Mouse (Mus musculus): Measurements from ENCODE around the gene Tbx3. TPM values are rescaled to one million over a fixed set of nuclear protein-coding genes. Genes with fewer than 3 reads are reported as not detected.

Gene Tbx3
- polyA plus RNA-seq, 1 experiment = 3.1 TPM

DNA sequence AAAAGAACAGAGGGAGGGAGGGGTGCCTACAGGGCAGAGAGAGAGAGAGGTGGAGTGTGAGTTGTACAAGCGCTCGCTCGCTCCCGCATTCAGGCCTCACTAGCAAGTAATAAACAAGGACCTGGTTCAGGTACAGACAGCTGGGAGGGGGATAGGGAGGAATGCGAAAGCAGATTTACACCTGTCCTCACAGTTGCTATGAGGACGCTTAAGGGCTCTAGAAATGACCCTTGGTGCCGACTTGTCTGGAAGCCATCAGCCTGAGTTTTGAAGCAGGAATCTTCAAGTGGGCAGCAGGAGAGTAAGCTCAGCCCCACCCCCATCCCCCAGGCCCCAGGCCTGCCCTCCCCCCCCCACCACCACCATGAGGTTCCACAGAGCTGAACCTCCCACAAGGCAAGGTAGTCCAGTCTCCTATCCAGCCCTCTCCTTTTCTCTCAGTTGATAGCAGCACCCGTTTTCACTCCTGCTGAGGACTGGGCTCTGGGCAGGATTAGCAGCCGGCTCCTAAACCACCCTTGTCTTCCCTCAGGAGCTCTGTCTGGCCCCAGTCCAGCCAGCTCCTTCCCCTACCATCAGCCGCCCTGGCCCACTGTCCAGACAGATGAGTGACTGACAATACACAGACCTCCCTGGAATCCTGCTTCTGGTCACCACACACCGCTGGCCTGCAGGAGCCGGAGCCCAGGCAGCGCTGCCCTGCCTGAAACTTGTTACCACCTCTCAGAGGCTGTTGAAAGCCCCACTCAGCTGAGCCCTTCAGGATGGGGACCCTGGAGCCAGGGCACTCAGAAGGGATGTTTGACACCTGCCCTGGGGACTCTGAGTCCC, 19.1 kb upstream of the Tbx3 start:
- Histone ChIP-seq H3ac (ENCODE audit: control insufficient read depth, insufficient read length) (no peak overlapping the region), H3K36me3 (ENCODE audit: control insufficient read depth, insufficient read depth) (no peaks in the 10 kb centered on the region), H3K4me3 (no peak overlapping the region), H3K79me2 (ENCODE audit: control insufficient read depth, insufficient read depth) (no peaks in the 10 kb centered on the region), H3K27me3 (ENCODE audit: control insufficient read depth, insufficient read depth, insufficient read length) (no peaks in the 10 kb centered on the region), H3K4me2 (ENCODE audit: low read depth) (no peak overlapping the region)
- TF ChIP-seq USF1 (IDR thresholded peaks at IDR 0.05; ENCODE audit: low read depth) (no peak), E2F4 (IDR thresholded peaks at IDR 0.05; ENCODE audit: insufficient read depth) (no peak), MAX (IDR thresholded peaks at IDR 0.05; ENCODE audit: low read depth) (no peak), TCF3 (IDR thresholded peaks at IDR 0.05; ENCODE audit: insufficient read length, low read depth) (no peak), TCF12 (IDR thresholded peaks at IDR 0.05; ENCODE audit: insufficient read depth, poor library complexity, severe bottlenecking) (no peak), CEBPB (IDR thresholded peaks at IDR 0.05; ENCODE audit: insufficient read depth, poor library complexity, severe bottlenecking) (no peak), MYOG (IDR thresholded peaks at IDR 0.05; ENCODE audit: control insufficient read depth in 1 of 3, insufficient read depth in 1 of 3, insufficient read length in 2 of 3, low read depth in 2 of 3) (no peak), REST (IDR thresholded peaks at IDR 0.05; ENCODE audit: insufficient read depth, insufficient read length) (no peak), MYOD1 (IDR thresholded peaks at IDR 0.05; ENCODE audit: control insufficient read depth in 1 of 3, insufficient read length in 2 of 3, low read depth in 2 of 3) (no peak), SRF (IDR thresholded peaks at IDR 0.05; ENCODE audit: control insufficient read depth, insufficient read length, low read depth) (no peak)

DNA sequence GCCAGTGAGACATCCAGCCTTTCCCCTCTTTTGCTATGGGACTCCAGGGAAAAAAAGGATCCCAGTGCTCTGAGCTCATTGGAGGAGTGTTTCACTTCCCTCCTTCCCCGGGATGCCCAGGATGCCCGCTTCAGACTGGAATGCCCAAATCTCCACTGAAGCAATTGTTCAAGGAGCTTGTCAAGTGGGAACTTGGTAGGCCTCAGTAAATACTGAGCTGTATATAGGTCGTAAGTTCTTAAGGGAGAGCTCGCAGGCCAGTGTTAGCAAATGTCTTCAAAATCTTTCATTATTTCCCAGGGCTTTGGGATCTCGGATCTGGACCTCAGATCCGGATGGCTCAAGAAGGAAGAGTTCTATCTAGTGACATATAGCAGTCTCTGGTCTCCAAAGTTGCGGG, 14.1 kb upstream of the Tbx3 start:
- Histone ChIP-seq H3ac (ENCODE audit: control insufficient read depth, insufficient read length) (no peak overlapping the region), H3K27me3 (ENCODE audit: control insufficient read depth, insufficient read depth, insufficient read length) (peaks cover 12% of the 10 kb centered on the region), H3K4me2 (ENCODE audit: low read depth) (no peak overlapping the region), H3K4me3 (no peak overlapping the region), H3K36me3 (ENCODE audit: control insufficient read depth, insufficient read depth) (no peaks in the 10 kb centered on the region), H3K79me2 (ENCODE audit: control insufficient read depth, insufficient read depth) (no peaks in the 10 kb centered on the region)
- no peak for TF ChIP-seq TCF12 (IDR thresholded peaks at IDR 0.05; ENCODE audit: insufficient read depth, poor library complexity, severe bottlenecking)

DNA sequence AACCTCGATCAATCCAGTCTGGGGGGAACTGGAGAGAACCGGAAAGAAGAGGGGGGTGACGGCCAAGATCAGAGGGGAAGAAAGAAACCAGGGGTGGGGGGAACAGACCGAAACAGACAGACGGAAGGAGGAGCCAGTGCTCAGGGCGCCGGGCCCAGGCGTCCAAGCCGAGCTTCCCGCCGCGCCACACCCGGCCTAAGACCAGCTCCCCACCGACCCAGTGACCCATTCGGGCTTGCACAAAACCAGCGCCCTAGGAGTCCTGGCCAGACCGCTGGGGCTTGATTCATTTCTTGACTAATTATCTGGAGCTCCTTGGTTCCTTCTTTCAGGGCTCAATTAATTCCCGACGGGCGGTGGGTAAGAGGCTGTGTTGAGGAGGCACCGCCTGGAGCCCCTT, 13.6 kb upstream of the Tbx3 start:
- no peak overlapping the region for H3ac ChIP-seq (ENCODE audit: control insufficient read depth, insufficient read length)
- peaks cover 12% of the 10 kb centered on the region for H3K27me3 ChIP-seq (ENCODE audit: control insufficient read depth, insufficient read depth, insufficient read length)
- H3K4me2 ChIP-seq (ENCODE audit: low read depth) = no peak overlapping the region
- no peak overlapping the region for H3K4me3 ChIP-seq
- no peaks in the 10 kb centered on the region for H3K79me2 ChIP-seq (ENCODE audit: control insufficient read depth, insufficient read depth)
- no peak for TF ChIP-seq TCF3 (IDR thresholded peaks at IDR 0.05; ENCODE audit: insufficient read length, low read depth)
- TF ChIP-seq REST (IDR thresholded peaks at IDR 0.05; ENCODE audit: insufficient read depth, insufficient read length) = no peak
- TF ChIP-seq POLR2A (IDR thresholded peaks at IDR 0.05; ENCODE audit: insufficient read length, low read depth) = no peak
- H3K36me3 ChIP-seq (ENCODE audit: control insufficient read depth, insufficient read depth) = no peaks in the 10 kb centered on the region

DNA sequence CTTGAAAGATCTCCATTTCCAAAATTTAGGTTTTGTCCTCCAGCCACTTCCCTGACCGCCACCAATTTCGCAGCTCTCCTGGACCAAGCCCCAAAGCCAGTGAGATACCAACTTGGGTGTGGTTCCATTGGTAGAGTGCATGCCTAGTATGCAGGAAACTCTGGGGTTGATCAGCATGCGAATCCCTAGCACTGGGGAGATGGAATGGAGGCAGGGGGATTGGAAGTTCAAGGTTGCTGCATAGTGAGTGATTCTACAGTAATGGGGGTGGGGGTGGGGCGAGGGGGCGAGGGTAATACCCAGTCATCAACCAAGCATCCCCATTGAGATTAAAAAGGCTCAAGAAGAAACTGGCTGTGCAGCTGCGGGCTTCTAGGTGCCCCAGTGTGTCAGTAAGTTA, 13.1 kb upstream of the Tbx3 start:
- no peak overlapping the region for H3ac ChIP-seq (ENCODE audit: control insufficient read depth, insufficient read length)

DNA sequence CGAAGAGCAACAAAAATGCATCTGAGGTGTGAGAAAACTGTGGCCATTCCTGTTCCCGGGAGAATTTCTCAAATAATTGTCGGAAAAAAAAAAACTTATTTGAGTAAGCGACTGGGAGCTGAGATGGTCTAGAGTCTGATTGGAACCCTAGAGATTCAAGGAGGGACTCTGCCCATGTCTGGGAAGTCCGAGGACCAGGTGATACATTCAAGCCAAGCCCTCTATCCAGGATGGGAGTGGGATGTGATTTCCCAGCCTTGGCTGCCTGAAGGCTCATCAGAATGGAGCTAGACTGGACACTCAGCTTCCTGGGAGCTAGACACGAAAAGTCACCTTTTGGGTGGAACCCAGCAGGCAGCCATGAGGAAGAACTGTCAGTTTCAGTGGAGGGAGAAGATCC, 12.7 kb upstream of the Tbx3 start:
- Histone ChIP-seq H3K4me2 (ENCODE audit: low read depth) (no peak overlapping the region), H3K27me3 (ENCODE audit: control insufficient read depth, insufficient read depth, insufficient read length) (peaks cover 12% of the 10 kb centered on the region), H3K36me3 (ENCODE audit: control insufficient read depth, insufficient read depth) (no peaks in the 10 kb centered on the region), H3K4me3 (no peak overlapping the region), H3K79me2 (ENCODE audit: control insufficient read depth, insufficient read depth) (no peaks in the 10 kb centered on the region), H3ac (ENCODE audit: control insufficient read depth, insufficient read length) (no peak overlapping the region)
- no peak for TF ChIP-seq TCF12 (IDR thresholded peaks at IDR 0.05; ENCODE audit: insufficient read depth, poor library complexity, severe bottlenecking)
- no peak for TF ChIP-seq E2F4 (IDR thresholded peaks at IDR 0.05; ENCODE audit: insufficient read depth)
- TF ChIP-seq TCF3 (IDR thresholded peaks at IDR 0.05; ENCODE audit: insufficient read length, low read depth) = no peak
- no peak for TF ChIP-seq USF1 (IDR thresholded peaks at IDR 0.05; ENCODE audit: low read depth)
- no peak for TF ChIP-seq SRF (IDR thresholded peaks at IDR 0.05; ENCODE audit: control insufficient read depth, insufficient read length, low read depth)
- TF ChIP-seq REST (IDR thresholded peaks at IDR 0.05; ENCODE audit: insufficient read depth, insufficient read length) = no peak
- TF ChIP-seq MYOG (IDR thresholded peaks at IDR 0.05; ENCODE audit: control insufficient read depth in 1 of 3, insufficient read depth in 1 of 3, insufficient read length in 2 of 3, low read depth in 2 of 3) = no peak
- no peak for TF ChIP-seq MYOD1 (IDR thresholded peaks at IDR 0.05; ENCODE audit: control insufficient read depth in 1 of 3, insufficient read length in 2 of 3, low read depth in 2 of 3)
- TF ChIP-seq MAX (IDR thresholded peaks at IDR 0.05; ENCODE audit: low read depth) = no peak
- no peak for TF ChIP-seq POLR2AphosphoS2 (IDR thresholded peaks at IDR 0.05; ENCODE audit: insufficient read length, low read depth)
- TF ChIP-seq CEBPB (IDR thresholded peaks at IDR 0.05; ENCODE audit: insufficient read depth, poor library complexity, severe bottlenecking) = no peak

More for the DNA sequence above, 13.1 kb upstream of the Tbx3 start:
- TF ChIP-seq POLR2AphosphoS2 (IDR thresholded peaks at IDR 0.05; ENCODE audit: insufficient read length, low read depth) (no peak), USF1 (IDR thresholded peaks at IDR 0.05; ENCODE audit: low read depth) (no peak), TCF12 (IDR thresholded peaks at IDR 0.05; ENCODE audit: insufficient read depth, poor library complexity, severe bottlenecking) (no peak), REST (IDR thresholded peaks at IDR 0.05; ENCODE audit: insufficient read depth, insufficient read length) (no peak), MYOG (IDR thresholded peaks at IDR 0.05; ENCODE audit: control insufficient read depth in 1 of 3, insufficient read depth in 1 of 3, insufficient read length in 2 of 3, low read depth in 2 of 3) (no peak), TCF3 (IDR thresholded peaks at IDR 0.05; ENCODE audit: insufficient read length, low read depth) (no peak), MAX (IDR thresholded peaks at IDR 0.05; ENCODE audit: low read depth) (no peak), MYOD1 (IDR thresholded peaks at IDR 0.05; ENCODE audit: control insufficient read depth in 1 of 3, insufficient read length in 2 of 3, low read depth in 2 of 3) (no peak), POLR2A (IDR thresholded peaks at IDR 0.05; ENCODE audit: insufficient read length, low read depth) (no peak), E2F4 (IDR thresholded peaks at IDR 0.05; ENCODE audit: insufficient read depth) (no peak), CEBPB (IDR thresholded peaks at IDR 0.05; ENCODE audit: insufficient read depth, poor library complexity, severe bottlenecking) (no peak), SRF (IDR thresholded peaks at IDR 0.05; ENCODE audit: control insufficient read depth, insufficient read length, low read depth) (no peak)
- no peak overlapping the region for H3K4me2 ChIP-seq (ENCODE audit: low read depth)
- H3K36me3 ChIP-seq (ENCODE audit: control insufficient read depth, insufficient read depth) = no peaks in the 10 kb centered on the region
- H3K79me2 ChIP-seq (ENCODE audit: control insufficient read depth, insufficient read depth) = no peaks in the 10 kb centered on the region
- peaks cover 12% of the 10 kb centered on the region for H3K27me3 ChIP-seq (ENCODE audit: control insufficient read depth, insufficient read depth, insufficient read length)
- H3K4me3 ChIP-seq = no peak overlapping the region

Measured in myocyte (in vitro differentiated cells).